Mouse (Mus musculus) lung, embryonic 15.5 days (tissue): ENCODE results near the gene Nudt3. TPM values are rescaled to one million over a fixed set of nuclear protein-coding genes. Genes with fewer than 3 reads are reported as not detected.

Source experiments
- ATAC-seq: fragments of 200-750 bp; cut with Nextera tagmentation; 2 replicates; pipeline ENCODE4 v1.8.0; 2017; ENCODE audit warnings: moderate number of reproducible peaks, borderline replicate concordance; ENCODE audit not compliant: low FRiP score, low TSS enrichment; ENCODE audit errors: extremely low read depth
- H3K27ac ChIP-seq: fragments of 300-500 bp; sonication (generic); 2 replicates; pipeline ENCODE4 v1.5.1; 2015; ENCODE audit warnings: moderate library complexity, mild to moderate bottlenecking, inconsistent platforms
- H3K27me3 ChIP-seq: fragments of 300-500 bp; sonication (generic); 2 replicates; pipeline ENCODE4 v1.6.1; 2015; ENCODE audit warnings: inconsistent platforms
- H3K36me3 ChIP-seq: fragments of 300-500 bp; sonication (generic); 2 replicates; pipeline ENCODE4 v1.6.1; 2015; ENCODE audit warnings: inconsistent platforms
- H3K4me1 ChIP-seq: fragments of 300-500 bp; sonication (generic); 2 replicates; pipeline ENCODE4 v1.6.1; 2015; ENCODE audit warnings: inconsistent platforms
- H3K4me2 ChIP-seq: fragments of 300-500 bp; sonication (generic); 2 replicates; pipeline ENCODE4 v1.6.1; 2015; ENCODE audit warnings: inconsistent platforms, mild to moderate bottlenecking, moderate library complexity
- H3K4me3 ChIP-seq: fragments of 300-500 bp; sonication (generic); 2 replicates; pipeline ENCODE4 v1.5.1; 2015; ENCODE audit warnings: mild to moderate bottlenecking, inconsistent platforms
- H3K9ac ChIP-seq: fragments of 300-500 bp; sonication (generic); 2 replicates; pipeline ENCODE4 v1.6.1; 2015; ENCODE audit warnings: inconsistent platforms
- H3K9me3 ChIP-seq: fragments of 300-500 bp; sonication (generic); 2 replicates; pipeline ENCODE4 v1.6.1; 2016; ENCODE audit warnings: inconsistent platforms
- WGBS: fragments of 180-500 bp; shearing (Covaris S2); methylation state at CpG from one replicate; pipeline ENCODE4 v1.1.7; 2015; 5-methylcytosine and 5-hydroxymethylcytosine counted together
- polyA plus RNA-seq: library from polyadenylated mRNA; unstranded; fragments of >200 nt; fragmentation: Nextera tagmentation; extraction: Ambion mirVana; gene quantifications from 2 replicates; pipeline ENCODE4 v1.2.1, GENCODE M21; 2015

Gene Nudt3
- 92.0 and 95.9 TPM in 2 replicates for polyA plus RNA-seq

DNA sequence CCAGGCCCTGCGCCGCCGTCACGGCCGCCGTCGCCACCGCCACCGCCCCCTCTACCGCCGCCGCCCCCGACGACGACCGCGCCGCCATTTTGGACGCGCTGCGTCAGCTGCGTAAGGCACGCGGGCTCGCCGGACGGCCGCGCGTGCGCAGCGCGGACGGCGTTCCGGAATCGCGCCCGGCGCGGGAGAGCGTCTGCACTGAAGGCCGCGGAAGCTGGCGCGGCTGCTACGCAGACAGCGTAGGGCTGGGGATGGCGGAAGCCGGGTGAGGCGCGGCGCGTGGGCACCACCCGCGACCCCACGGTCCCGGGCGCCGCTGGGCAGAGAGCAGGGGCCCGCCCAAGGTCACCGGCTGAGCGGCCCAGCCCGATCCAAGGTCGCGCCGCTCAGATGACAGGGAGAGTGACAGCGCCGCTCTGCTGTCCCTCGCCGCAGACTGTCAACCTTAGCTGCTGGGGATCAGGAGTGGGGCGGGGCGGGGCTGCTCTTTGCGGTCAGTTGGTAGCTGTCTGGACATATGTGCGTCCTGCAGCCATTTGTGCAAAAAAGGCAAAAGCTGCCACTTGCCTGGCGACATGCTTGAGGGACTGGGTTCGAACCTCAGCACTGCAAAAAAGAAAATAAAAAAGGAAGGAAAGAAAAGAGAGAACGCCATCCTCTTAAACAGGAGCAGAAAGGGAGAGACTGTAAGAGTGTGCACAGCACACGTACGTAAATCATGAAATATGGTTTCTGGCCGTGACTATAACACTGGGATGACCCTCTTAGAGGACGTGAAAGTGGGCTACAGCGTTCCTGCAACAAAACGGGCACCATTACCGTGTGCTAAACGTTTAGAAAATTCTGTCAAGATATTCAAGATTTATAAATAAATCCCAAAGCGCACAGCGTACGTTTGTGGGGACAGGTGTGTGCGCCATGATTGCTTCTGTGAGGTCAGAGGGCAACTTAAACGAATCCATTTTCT, at the start of gene Nudt3:
Nudt3 (minus strand) TSS at position 136 of the 967 bp plus-strand sequence.
- H3K4me2 ChIP-seq: peak within 1 kb of the TSS; percentile 60
- H3K4me3 ChIP-seq: peak within 1 kb of the TSS; percentile 96
- H3K27ac ChIP-seq: peak within 1 kb of the TSS; percentile 94
- no peaks in the 10 kb centered on the region for H3K27me3 ChIP-seq
- peak; percentile 94 for ATAC-seq
- H3K4me1 ChIP-seq: peaks cover 17% of the 10 kb centered on the region
- H3K36me3 ChIP-seq: no peaks in the 10 kb centered on the region
- no peaks in the 10 kb centered on the region for H3K9me3 ChIP-seq
- 5% methylated on average over 90 of the region's 91 CpGs for WGBS
- peak within 1 kb of the TSS; percentile 98 for H3K9ac ChIP-seq

DNA sequence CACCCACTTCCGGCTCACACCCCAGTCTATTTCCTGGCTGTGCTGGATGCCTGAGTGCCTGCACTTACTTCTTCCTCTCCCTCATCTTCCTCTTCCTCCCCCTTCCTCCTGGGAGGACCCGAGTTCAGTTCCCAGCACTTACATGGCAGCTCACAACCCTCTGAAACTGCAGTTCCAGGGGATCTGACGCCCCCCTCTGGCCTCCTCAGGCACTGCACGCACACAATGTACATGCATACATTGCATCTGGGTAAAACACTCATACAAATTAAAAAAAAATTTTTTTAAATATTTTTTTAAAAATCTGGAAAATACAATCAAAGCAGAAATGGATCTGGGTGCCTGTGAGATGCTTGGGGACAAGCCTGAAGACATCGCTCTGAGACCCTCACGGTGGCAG, 48.4 kb upstream of the Nudt3 start:
- H3K27ac ChIP-seq: no peak overlapping the region
- WGBS: 75% methylated on average over 6 of the region's 6 CpGs
- no peak overlapping the region for H3K4me3 ChIP-seq
- H3K4me2 ChIP-seq: no peak overlapping the region
- no peaks in the 10 kb centered on the region for H3K4me1 ChIP-seq
- H3K9ac ChIP-seq: no peak overlapping the region
- no peaks in the 10 kb centered on the region for H3K36me3 ChIP-seq
- no peaks in the 10 kb centered on the region for H3K9me3 ChIP-seq
- ATAC-seq: no peak
- no peaks in the 10 kb centered on the region for H3K27me3 ChIP-seq

DNA sequence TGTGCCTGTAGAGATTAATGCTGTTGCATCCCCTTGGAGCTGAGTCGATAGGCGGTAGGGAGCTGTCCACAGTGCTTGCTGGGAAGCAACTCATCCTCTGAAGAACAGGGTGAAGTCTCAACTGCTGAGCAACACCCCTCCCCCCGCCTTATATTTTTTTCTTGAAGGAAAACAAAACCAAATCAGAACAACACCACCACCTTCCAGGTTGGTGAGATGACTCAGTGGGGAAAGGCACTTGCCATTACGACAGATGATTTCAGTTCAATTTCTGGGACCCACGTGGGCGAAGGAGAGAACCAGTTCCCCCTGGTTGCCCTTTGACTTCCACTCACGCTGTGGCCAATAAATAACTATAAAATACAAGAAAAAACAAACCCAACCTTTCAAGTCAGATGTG, 35.5 kb upstream of the Nudt3 start:
- ATAC-seq: no peak
- no peak overlapping the region for H3K4me2 ChIP-seq
- WGBS: 57% methylated on average over 7 of the region's 7 CpGs
- peaks cover 41% of the 10 kb centered on the region for H3K27me3 ChIP-seq
- no peak overlapping the region for H3K27ac ChIP-seq
- no peaks in the 10 kb centered on the region for H3K36me3 ChIP-seq
- no peak overlapping the region for H3K9ac ChIP-seq
- H3K9me3 ChIP-seq: no peaks in the 10 kb centered on the region
- H3K4me3 ChIP-seq: no peak overlapping the region
- H3K4me1 ChIP-seq: peaks cover 12% of the 10 kb centered on the region

DNA sequence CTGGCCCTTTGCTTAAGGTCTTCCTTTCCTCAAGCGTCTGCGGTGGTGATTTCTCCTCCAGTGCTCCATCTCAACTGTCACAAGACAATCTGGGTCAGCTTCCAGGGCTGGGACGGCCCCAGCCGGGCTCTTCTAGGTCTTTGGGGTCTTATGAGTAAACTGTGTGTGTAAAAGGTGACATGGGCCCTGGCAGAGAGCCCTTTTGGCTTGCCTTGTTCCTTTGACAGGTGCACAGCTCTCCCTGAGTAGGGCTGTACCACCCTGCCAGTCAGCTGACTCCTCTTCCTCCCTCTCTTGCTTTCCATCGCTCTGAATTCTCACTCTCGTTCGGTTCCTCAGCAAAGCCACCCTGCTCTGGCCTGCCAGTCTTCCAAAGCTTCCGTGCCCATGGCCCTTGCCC, 33.8 kb upstream of the Nudt3 start:
- ATAC-seq: no peak
- Histone ChIP-seq H3K27me3 (peaks cover 44% of the 10 kb centered on the region), H3K4me1 (peaks cover 12% of the 10 kb centered on the region), H3K9ac (no peak overlapping the region), H3K9me3 (no peaks in the 10 kb centered on the region), H3K36me3 (no peaks in the 10 kb centered on the region), H3K4me3 (no peak overlapping the region), H3K27ac (no peak overlapping the region), H3K4me2 (no peak overlapping the region)
- 62% methylated on average over 8 of the region's 8 CpGs for WGBS

DNA sequence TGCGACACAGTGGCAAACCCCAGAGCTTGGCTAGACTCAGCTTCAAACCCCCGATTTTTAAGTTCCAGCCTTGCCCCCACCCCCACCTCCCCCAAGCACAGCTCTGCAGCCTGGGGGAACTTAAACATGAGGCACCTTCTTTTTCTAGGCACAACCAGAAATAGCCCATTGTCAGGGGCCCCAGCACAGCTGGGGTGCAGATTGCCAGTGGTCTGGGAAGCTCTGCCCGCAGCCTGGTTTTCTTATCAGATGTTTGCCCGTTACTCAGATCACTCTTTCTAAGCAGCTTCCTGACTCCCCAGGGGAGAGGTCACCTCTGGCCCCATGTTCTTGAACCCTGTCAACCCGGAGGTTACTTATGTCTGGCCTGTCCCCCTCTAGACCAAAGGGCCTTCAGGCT, 33.1 kb upstream of the Nudt3 start:
- Histone ChIP-seq H3K4me1 (peaks cover 12% of the 10 kb centered on the region), H3K9ac (no peak overlapping the region), H3K9me3 (no peaks in the 10 kb centered on the region), H3K4me3 (no peak overlapping the region), H3K27ac (no peak overlapping the region), H3K36me3 (no peaks in the 10 kb centered on the region), H3K27me3 (peaks cover 44% of the 10 kb centered on the region), H3K4me2 (no peak overlapping the region)
- WGBS: 6% methylated on average over 5 of the region's 5 CpGs
- ATAC-seq: no peak

DNA sequence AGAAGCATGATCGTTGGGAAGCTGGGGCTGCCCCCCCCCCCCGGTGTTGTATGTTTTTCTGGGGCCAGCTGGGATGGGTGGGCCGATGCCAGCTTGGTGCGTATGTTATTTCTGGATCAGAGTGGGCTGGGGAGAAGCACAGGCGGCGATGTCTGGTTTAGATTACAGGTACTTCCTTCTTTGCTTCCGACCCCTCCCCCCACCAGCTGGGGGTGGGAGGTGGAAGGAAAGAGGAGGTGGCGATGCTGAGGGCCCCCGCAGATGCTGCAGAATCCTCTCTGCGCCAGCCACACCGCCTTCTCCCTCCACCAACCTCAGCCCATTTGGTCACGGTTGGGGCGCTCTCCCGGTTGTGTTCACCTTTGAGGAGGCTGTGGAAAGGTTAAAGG, 32.7 kb upstream of the Nudt3 start:
- Histone ChIP-seq H3K9me3 (no peaks in the 10 kb centered on the region), H3K4me1 (peaks cover 12% of the 10 kb centered on the region), H3K9ac (no peak overlapping the region), H3K4me3 (peak overlapping the region; percentile 44), H3K27me3 (peaks cover 44% of the 10 kb centered on the region), H3K27ac (no peak overlapping the region), H3K4me2 (peak overlapping the region; percentile 76), H3K36me3 (no peaks in the 10 kb centered on the region)
- WGBS: 4% methylated on average over 14 of the region's 14 CpGs
- ATAC-seq: no peak

DNA sequence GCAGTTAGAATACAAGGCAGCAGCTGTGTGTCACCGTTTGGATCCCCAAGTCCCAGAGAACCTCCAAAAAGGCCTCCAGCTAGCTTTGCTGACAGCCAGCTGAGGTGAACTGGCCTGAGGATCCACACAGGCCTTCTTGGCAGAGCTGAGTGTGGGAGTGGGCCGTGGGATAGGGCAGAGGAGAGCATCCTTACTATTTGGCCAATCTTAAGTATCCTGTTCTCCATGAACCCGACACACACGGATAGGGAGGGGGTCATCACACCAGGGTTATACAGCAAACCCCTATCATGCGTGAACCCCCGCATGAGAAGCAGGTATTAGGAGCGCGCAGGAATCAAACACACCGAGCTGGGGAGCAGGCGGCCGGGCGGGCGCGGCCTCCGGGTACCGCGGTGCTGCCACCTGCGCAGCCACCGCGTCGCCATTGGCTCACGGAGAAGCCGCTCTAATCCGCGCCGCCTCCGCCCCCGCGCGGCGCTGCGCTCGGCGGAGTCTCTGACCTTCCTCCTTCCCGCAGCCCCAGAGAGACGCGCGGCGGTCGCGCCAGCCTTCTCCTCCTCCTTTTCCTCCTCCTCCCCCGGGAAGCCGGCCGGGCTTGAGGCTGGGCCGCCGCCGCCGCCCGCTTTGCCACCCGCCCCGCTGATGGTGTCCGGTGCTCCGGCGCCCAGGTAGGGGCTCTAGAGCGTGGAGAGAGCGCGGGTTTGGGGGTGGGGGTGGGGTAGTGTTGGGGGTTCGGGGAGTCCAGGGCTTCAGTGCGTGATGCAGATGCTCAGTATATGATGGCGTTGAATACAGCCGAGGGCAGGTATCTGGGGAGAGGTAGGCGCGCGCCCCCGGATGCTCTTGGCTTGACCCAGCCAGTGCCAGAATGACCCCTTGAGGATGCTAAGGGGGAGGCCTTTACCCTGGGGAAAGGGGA, 32.1 kb upstream of the Nudt3 start, which contains the start of gene Pacsin1:
Pacsin1 (plus strand) TSS at position 421 of the 922 bp plus-strand sequence.
- Histone ChIP-seq H3K4me1 (peaks cover 12% of the 10 kb centered on the region), H3K9me3 (no peaks in the 10 kb centered on the region), H3K4me2 (peak within 1 kb of the TSS; percentile 76), H3K27me3 (peaks cover 44% of the 10 kb centered on the region), H3K4me3 (peak within 1 kb of the TSS; percentile 44), H3K9ac (no peak within 1 kb of the TSS), H3K36me3 (no peaks in the 10 kb centered on the region), H3K27ac (no peak within 1 kb of the TSS)
- no peak for ATAC-seq
- 2% methylated on average over 63 of the region's 65 CpGs for WGBS

DNA sequence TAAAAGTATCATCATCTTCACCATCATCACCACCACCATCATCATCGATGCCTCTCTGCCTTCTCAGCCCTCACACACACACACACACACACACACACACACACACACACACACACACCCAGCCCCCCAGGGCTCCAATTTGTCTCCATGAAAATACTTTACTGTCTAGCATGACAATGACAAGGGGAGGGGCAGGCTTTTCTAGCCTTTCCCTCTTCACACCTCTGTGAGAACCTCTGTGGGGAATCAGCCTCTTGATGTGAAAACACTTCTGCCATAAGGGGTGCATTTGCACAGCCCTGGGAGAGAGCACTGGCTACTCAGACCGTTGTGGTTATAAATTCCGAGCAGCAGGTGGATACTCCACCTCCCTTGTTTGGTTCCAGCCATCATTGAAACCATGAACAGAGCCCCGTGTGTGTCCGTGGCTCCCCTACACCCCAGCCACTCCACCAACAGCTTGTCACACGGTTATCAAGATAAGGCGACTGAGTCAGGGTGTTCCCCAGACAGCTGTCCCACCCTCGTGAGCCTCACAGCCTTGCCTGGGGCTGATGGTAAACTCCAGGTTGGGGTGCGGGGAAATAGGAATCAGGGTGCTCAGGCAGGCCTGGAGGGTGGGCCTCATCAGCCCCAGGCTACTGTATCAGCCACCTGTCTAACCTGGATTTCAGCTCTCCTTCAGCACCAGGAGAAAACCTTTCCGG, 30.1 kb upstream of the Nudt3 start:
- Histone ChIP-seq H3K36me3 (no peaks in the 10 kb centered on the region), H3K4me2 (no peak overlapping the region), H3K27me3 (peaks cover 44% of the 10 kb centered on the region), H3K9ac (no peak overlapping the region), H3K4me3 (no peak overlapping the region), H3K9me3 (no peaks in the 10 kb centered on the region), H3K4me1 (peaks cover 12% of the 10 kb centered on the region), H3K27ac (no peak overlapping the region)
- 45% methylated on average over 10 of the region's 10 CpGs for WGBS
- no peak for ATAC-seq

DNA sequence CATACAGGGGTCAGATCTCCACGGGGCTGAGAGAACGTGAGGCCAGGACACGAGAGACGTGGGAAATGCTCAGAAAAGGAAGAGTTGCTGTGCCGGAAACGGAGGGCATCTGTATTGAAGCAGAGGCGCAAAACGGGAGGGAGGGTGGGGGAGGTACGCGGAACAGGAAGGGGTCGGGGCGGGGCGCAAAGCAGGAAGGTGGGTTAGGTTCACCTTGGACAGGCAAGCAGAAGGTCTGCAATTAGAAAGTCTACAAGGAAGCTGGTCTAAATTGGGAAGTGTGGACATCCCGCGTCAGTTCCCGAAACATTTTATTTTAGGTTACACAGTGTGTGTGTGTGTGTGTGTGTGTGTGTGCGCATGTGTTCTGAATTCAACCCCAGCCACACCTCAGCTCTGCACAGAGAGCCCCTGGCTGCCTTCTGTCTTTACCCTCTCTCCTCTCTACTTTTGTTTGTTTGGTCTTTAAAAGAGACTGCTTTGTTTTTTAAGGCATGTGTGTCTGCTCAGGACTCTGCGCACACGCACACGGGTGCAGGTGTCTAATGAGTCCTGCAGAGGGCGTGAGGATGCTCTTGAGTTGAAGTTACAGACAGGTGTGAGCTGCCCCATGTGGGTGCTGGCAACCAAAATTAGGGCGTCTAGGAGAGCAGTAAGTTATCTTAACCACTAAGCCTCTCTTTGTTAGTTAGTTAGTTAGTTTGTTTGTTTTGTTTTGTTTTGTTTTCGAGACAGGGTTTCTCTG, 28.9 kb upstream of the Nudt3 start:
- no peak overlapping the region for H3K27ac ChIP-seq
- peaks cover 42% of the 10 kb centered on the region for H3K27me3 ChIP-seq
- H3K9me3 ChIP-seq: no peaks in the 10 kb centered on the region
- H3K4me2 ChIP-seq: no peak overlapping the region
- ATAC-seq: no peak
- H3K36me3 ChIP-seq: no peaks in the 10 kb centered on the region
- 77% methylated on average over 23 of the region's 23 CpGs for WGBS
- no peak overlapping the region for H3K9ac ChIP-seq
- H3K4me1 ChIP-seq: peaks cover 12% of the 10 kb centered on the region
- no peak overlapping the region for H3K4me3 ChIP-seq

DNA sequence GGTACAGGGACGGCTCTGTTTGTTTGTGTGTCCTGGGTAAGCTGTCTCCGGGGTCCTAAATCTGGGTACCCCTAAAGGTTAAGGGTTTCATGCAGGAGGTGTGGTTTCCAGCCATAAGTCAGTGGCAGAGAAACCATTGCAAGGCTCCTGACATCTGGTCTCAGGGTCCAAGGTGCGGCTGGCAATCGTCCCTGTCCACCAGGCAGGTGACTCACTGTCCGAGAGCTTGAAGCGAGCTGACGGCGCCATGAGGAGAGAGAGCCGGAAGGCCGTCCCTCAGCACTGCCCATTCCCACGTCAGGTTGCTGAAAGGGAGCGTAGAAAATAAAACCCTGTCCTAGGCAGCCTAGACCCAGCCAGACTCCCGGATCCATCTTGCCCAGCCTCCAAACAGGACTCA, 27.3 kb upstream of the Nudt3 start:
- no peak overlapping the region for H3K9ac ChIP-seq
- H3K4me1 ChIP-seq: peaks cover 6% of the 10 kb centered on the region; the same call in 1 of the 2 replicates
- no peak for ATAC-seq
- WGBS: 74% methylated on average over 13 of the region's 13 CpGs
- no peak overlapping the region for H3K27ac ChIP-seq
- H3K4me3 ChIP-seq: no peak overlapping the region
- H3K4me2 ChIP-seq: no peak overlapping the region
- H3K36me3 ChIP-seq: no peaks in the 10 kb centered on the region
- peaks cover 25% of the 10 kb centered on the region for H3K27me3 ChIP-seq
- no peaks in the 10 kb centered on the region for H3K9me3 ChIP-seq

DNA sequence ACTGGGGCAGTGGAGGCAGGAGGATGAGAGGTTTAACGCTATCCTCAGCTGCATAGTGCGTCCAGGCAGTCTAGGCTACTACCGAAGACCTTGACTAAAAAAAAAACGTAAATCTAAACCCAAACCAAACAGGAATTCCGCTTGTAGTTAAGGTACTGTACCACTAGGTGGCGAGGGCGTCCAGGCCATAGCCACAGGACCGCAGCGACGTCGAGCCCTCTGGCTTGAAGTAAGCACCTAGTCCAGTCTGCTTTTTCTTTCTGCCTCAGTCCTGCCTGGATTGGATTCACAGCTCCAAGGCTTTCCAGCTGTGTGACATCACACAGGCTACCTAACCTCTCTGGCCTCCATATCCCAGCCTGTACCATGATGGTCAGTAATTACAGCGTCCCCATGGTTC, 26.9 kb upstream of the Nudt3 start:
- no peaks in the 10 kb centered on the region for H3K9me3 ChIP-seq
- 0 out of 2 replicates have a peak, but pooled peaks cover 2% of the 10 kb centered on the region for H3K4me1 ChIP-seq
- H3K36me3 ChIP-seq: no peaks in the 10 kb centered on the region
- 8% methylated on average over 12 of the region's 12 CpGs for WGBS
- no peak overlapping the region for H3K9ac ChIP-seq
- no peak overlapping the region for H3K4me3 ChIP-seq
- no peak for ATAC-seq
- peaks cover 21% of the 10 kb centered on the region for H3K27me3 ChIP-seq
- H3K4me2 ChIP-seq: no peak overlapping the region
- H3K27ac ChIP-seq: no peak overlapping the region
